Mouse (Mus musculus) limb, embryonic 11.5 days (tissue): ENCODE measurements around the gene Ubl4b. TPM values are rescaled to one million over a fixed set of nuclear protein-coding genes. Genes with fewer than 3 reads are reported as not detected.

Experiments
- ATAC-seq: fragments of 200-750 bp; cut with Nextera tagmentation; 2 replicates; pipeline ENCODE4 v1.8.0; 2017; ENCODE audit warnings: low read depth; ENCODE audit not compliant: insufficient number of reproducible peaks, low FRiP score, low TSS enrichment
- DNase-seq: peaks from one replicate; pipeline ENCODE4 v3.0.0-alpha.2; 2015; ENCODE audit warnings: low spot score
- H3K27ac ChIP-seq: fragments of 300-500 bp; sonication (generic); replicated peaks from 2 replicates; pipeline ENCODE4 v1.5.1; 2014; ENCODE audit warnings: low read depth, mild to moderate bottlenecking, low read length
- H3K27me3 ChIP-seq: fragments of 300-500 bp; sonication (generic); 2 replicates; pipeline ENCODE4 v1.6.1; 2014; ENCODE audit warnings: mild to moderate bottlenecking, low read length, mixed read lengths; ENCODE audit not compliant: control insufficient read depth, insufficient read depth
- H3K36me3 ChIP-seq: fragments of 300-500 bp; sonication (generic); 2 replicates; pipeline ENCODE4 v1.6.1; 2014; ENCODE audit warnings: mild to moderate bottlenecking, low read length, moderate library complexity, mixed read lengths; ENCODE audit not compliant: control insufficient read depth, insufficient read depth
- H3K4me1 ChIP-seq: fragments of 300-500 bp; sonication (generic); 2 replicates; pipeline ENCODE4 v1.6.1; 2014; ENCODE audit warnings: low read length, mixed read lengths; ENCODE audit not compliant: control insufficient read depth, insufficient read depth
- H3K4me2 ChIP-seq: fragments of 300-500 bp; sonication (generic); 2 replicates; pipeline ENCODE4 v1.6.1; 2014; ENCODE audit warnings: low read depth, mild to moderate bottlenecking, moderate library complexity; ENCODE audit not compliant: severe bottlenecking
- H3K4me3 ChIP-seq: fragments of 300-500 bp; sonication (generic); 2 replicates; pipeline ENCODE4 v1.5.1; 2014; ENCODE audit warnings: low read depth, low read length
- H3K9ac ChIP-seq: fragments of 300-500 bp; sonication (generic); 2 replicates; pipeline ENCODE4 v1.6.1; 2014; ENCODE audit warnings: mild to moderate bottlenecking, low read length
- H3K9me3 ChIP-seq: fragments of 300-500 bp; sonication (generic); 2 replicates; pipeline ENCODE4 v1.6.1; 2016; ENCODE audit warnings: low read length; ENCODE audit not compliant: control insufficient read depth
- WGBS: fragments of 180-500 bp; shearing (Covaris S2); extraction: QIAGEN DNeasy Blood & Tissue Kit; methylation state at CpG from one replicate; pipeline ENCODE4 v1.1.7; 2014; 5-methylcytosine and 5-hydroxymethylcytosine counted together
- polyA plus RNA-seq: library from polyadenylated mRNA; unstranded; fragments of >200 nt; fragmentation: Nextera tagmentation; extraction: Ambion mirVana; gene quantifications from 2 replicates; pipeline ENCODE4 v1.2.1, GENCODE M21; 2014

Gene Ubl4b
- polyA plus RNA-seq, 1 experiment from 2014 or later = 0.17 TPM

- Histone ChIP-seq H3K36me3 (no peaks in the 10 kb centered on the region), H3K4me1 (peaks cover 12% of the 10 kb centered on the region), H3K27me3 (peaks cover 4% of the 10 kb centered on the region), H3K9me3 (no peaks in the 10 kb centered on the region), H3K9ac (no peak overlapping the region), H3K27ac (no peak overlapping the region), H3K4me2 (no peak overlapping the region), H3K4me3 (no peak overlapping the region)
- DNase-seq = no peak
- 22% methylated on average over 3 of the region's 3 CpGs for WGBS
- ATAC-seq = no peak
These were observed 23.0 kb upstream of the Ubl4b start for GRCm38 (mm10) chr3:107577810-107578390.

- no peaks in the 10 kb centered on the region for H3K9me3 ChIP-seq
- no peak overlapping the region for H3K27ac ChIP-seq
- peaks cover 4% of the 10 kb centered on the region; the same call in 1 of the 2 replicates for H3K27me3 ChIP-seq
- peaks cover 11% of the 10 kb centered on the region for H3K4me1 ChIP-seq
- ATAC-seq (no peak), DNase-seq (no peak)
- no peaks in the 10 kb centered on the region for H3K36me3 ChIP-seq
- H3K4me2 ChIP-seq = no peak overlapping the region
- H3K9ac ChIP-seq = no peak overlapping the region
- no peak overlapping the region for H3K4me3 ChIP-seq
- 90% methylated on average over 3 of the region's 3 CpGs for WGBS
These were observed 21.9 kb upstream of the Ubl4b start for GRCm38 (mm10) chr3:107576807-107577206.

- no peak for DNase-seq
- H3K4me1 ChIP-seq = peaks cover 3% of the 10 kb centered on the region; the same call in 1 of the 2 replicates
- H3K4me3 ChIP-seq = no peak overlapping the region
- H3K27ac ChIP-seq = no peak overlapping the region
- no peak overlapping the region for H3K9ac ChIP-seq
- no peak overlapping the region for H3K4me2 ChIP-seq
- 0 out of 2 replicates have a peak, but pooled peaks cover 3% of the 10 kb centered on the region for H3K27me3 ChIP-seq
- ATAC-seq = no peak
- H3K36me3 ChIP-seq = no peaks in the 10 kb centered on the region
- 56% methylated on average over 2 of the region's 2 CpGs for WGBS
- no peaks in the 10 kb centered on the region for H3K9me3 ChIP-seq
These were observed 16.3 kb upstream of the Ubl4b start for GRCm38 (mm10) chr3:107571205-107571604.

GRCm38 (mm10) chr3:107568721-107569120 is 13.8 kb upstream of the Ubl4b start:
- no peak overlapping the region for H3K4me3 ChIP-seq
- WGBS = 56% methylated on average over 4 of the region's 4 CpGs
- 0 out of 2 replicates have a peak, but pooled peaks cover 3% of the 10 kb centered on the region for H3K27me3 ChIP-seq
- H3K27ac ChIP-seq = no peak overlapping the region
- H3K36me3 ChIP-seq = no peaks in the 10 kb centered on the region
- H3K4me2 ChIP-seq = no peak overlapping the region
- no peaks in the 10 kb centered on the region for H3K9me3 ChIP-seq
- DNase-seq (no peak), ATAC-seq (no peak)
- peaks cover 7% of the 10 kb centered on the region for H3K4me1 ChIP-seq
- H3K9ac ChIP-seq = no peak overlapping the region

- H3K9me3 ChIP-seq = no peaks in the 10 kb centered on the region
- H3K4me2 ChIP-seq = no peak overlapping the region
- H3K27ac ChIP-seq = no peak overlapping the region
- 0 out of 2 replicates have a peak, but pooled peaks cover 3% of the 10 kb centered on the region for H3K27me3 ChIP-seq
- no peaks in the 10 kb centered on the region for H3K36me3 ChIP-seq
- peaks cover 13% of the 10 kb centered on the region for H3K4me1 ChIP-seq
- ATAC-seq (no peak), DNase-seq (no peak)
- H3K4me3 ChIP-seq = no peak overlapping the region
- no peak overlapping the region for H3K9ac ChIP-seq
- 72% methylated on average over 7 of the region's 7 CpGs for WGBS
These were observed 12.9 kb upstream of the Ubl4b start for GRCm38 (mm10) chr3:107567766-107568165.

- 18% methylated on average over 3 of the region's 3 CpGs for WGBS
- Histone ChIP-seq H3K27ac (no peak overlapping the region), H3K9me3 (no peaks in the 10 kb centered on the region), H3K9ac (no peak overlapping the region), H3K27me3 (0 out of 2 replicates have a peak, but pooled peaks cover 3% of the 10 kb centered on the region), H3K4me3 (no peak overlapping the region), H3K4me1 (peaks cover 16% of the 10 kb centered on the region), H3K36me3 (no peaks in the 10 kb centered on the region), H3K4me2 (no peak overlapping the region)
- DNase-seq (no peak), ATAC-seq (no peak)
These were observed 10.5 kb upstream of the Ubl4b start for GRCm38 (mm10) chr3:107565331-107565730.

GRCm38 (mm10) chr3:107563880-107564279 is 9.0 kb upstream of the Ubl4b start:
- no peaks in the 10 kb centered on the region for H3K27me3 ChIP-seq
- 21% methylated on average over 4 of the region's 4 CpGs for WGBS
- DNase-seq = peak; percentile 67
- no peak overlapping the region for H3K9ac ChIP-seq
- H3K27ac ChIP-seq = no peak overlapping the region
- H3K4me1 ChIP-seq = peaks cover 15% of the 10 kb centered on the region
- H3K36me3 ChIP-seq = no peaks in the 10 kb centered on the region
- H3K4me3 ChIP-seq = no peak overlapping the region
- H3K9me3 ChIP-seq = no peaks in the 10 kb centered on the region
- no peak overlapping the region for H3K4me2 ChIP-seq
- peak; percentile 67; the same call in 1 of the 2 replicates for ATAC-seq

GRCm38 (mm10) chr3:107562591-107562990 is 7.7 kb upstream of the Ubl4b start:
- H3K9ac ChIP-seq = no peak overlapping the region
- WGBS = 39% methylated on average over 4 of the region's 4 CpGs
- H3K4me2 ChIP-seq = no peak overlapping the region
- H3K4me3 ChIP-seq = no peak overlapping the region
- no peaks in the 10 kb centered on the region for H3K27me3 ChIP-seq
- peaks cover 13% of the 10 kb centered on the region for H3K4me1 ChIP-seq
- no peak overlapping the region for H3K27ac ChIP-seq
- H3K9me3 ChIP-seq = no peaks in the 10 kb centered on the region
- DNase-seq = no peak
- ATAC-seq = no peak
- H3K36me3 ChIP-seq = no peaks in the 10 kb centered on the region

- Histone ChIP-seq H3K27ac (no peak overlapping the region), H3K9me3 (no peaks in the 10 kb centered on the region), H3K4me3 (no peak overlapping the region), H3K27me3 (no peaks in the 10 kb centered on the region), H3K9ac (no peak overlapping the region), H3K4me1 (peaks cover 13% of the 10 kb centered on the region), H3K36me3 (no peaks in the 10 kb centered on the region), H3K4me2 (no peak overlapping the region)
- DNase-seq (no peak), ATAC-seq (no peak)
- 30% methylated on average over 2 of the region's 2 CpGs for WGBS
These were observed 7.2 kb upstream of the Ubl4b start for GRCm38 (mm10) chr3:107562104-107562503.
